In genomic region chr3:115940510-115940909, GRCm38 (mm10) we compare ENCODE assay signal across 19 mouse cellular contexts.
"Had no signal": no experiment of that assay in that cellular context is flagged by ENCODE, and none has a peak within 500 bp of the region (broad histone marks: within the 10 kb centered on the region; RNA-seq: fewer than 3 reads in every experiment).

No protein-coding gene starts in this region.

- DNase-seq: liver, postnatal 0 days; lung, adult 2 months; lung, postnatal 14 days; lung, postnatal 36 days; right cerebral cortex, postnatal 14 days; spleen, adult 18-20 months; thymus, adult 18-20 months; thymus, postnatal 14 days; thymus, postnatal 36 days had no signal

- H3K4me3 ChIP-seq: liver, embryonic 15.5 days; lung, embryonic 15.5 days; megakaryocyte, embryonic 14.5 days; midbrain, embryonic 13.5 days; midbrain, embryonic 15.5 days; myocyte; neural tube, embryonic 12.5 days had no signal

- H3K9me3 ChIP-seq: liver, embryonic 15.5 days; lung, embryonic 15.5 days; megakaryocyte, embryonic 14.5 days; midbrain, embryonic 13.5 days; midbrain, embryonic 15.5 days; neural tube, embryonic 12.5 days had no signal

- ATAC-seq: liver, postnatal 0 days; lung, postnatal 0 days; midbrain, embryonic 13.5 days; midbrain, embryonic 15.5 days had no signal

- H3K27ac ChIP-seq: liver, embryonic 15.5 days; lung, embryonic 15.5 days; macrophage; midbrain, embryonic 13.5 days; midbrain, embryonic 15.5 days; neural tube, embryonic 12.5 days had no signal

- H3K9ac ChIP-seq: liver, embryonic 15.5 days; liver, postnatal 0 days; lung, embryonic 15.5 days; midbrain, embryonic 13.5 days; midbrain, embryonic 15.5 days; neural tube, embryonic 12.5 days had no signal

- H3K27me3 ChIP-seq: liver, embryonic 15.5 days; lung, embryonic 15.5 days; megakaryocyte, embryonic 14.5 days; midbrain, embryonic 13.5 days; midbrain, embryonic 15.5 days; neural tube, embryonic 12.5 days had no signal

- H3K4me1 ChIP-seq: liver, embryonic 15.5 days; lung, embryonic 15.5 days; midbrain, embryonic 13.5 days; midbrain, embryonic 15.5 days; neural tube, embryonic 12.5 days had no signal

- H3K4me2 ChIP-seq: liver, embryonic 15.5 days; lung, embryonic 15.5 days; midbrain, embryonic 11.5 days; midbrain, embryonic 13.5 days; midbrain, embryonic 15.5 days; neural tube, embryonic 12.5 days had no signal
